Mouse (Mus musculus): ENCODE measurements at regions not wholly inside any gene's neighbourhood (a gene's known extent, or its start where the extent isn't known, plus 50 kb on each side); places are given as distances from the start of the nearest gene placed in this dataset.

GRCm38 (mm10) chr16:10098511-10098910 is 71.5 kb upstream of the Rpl39l start:
- intact Hi-C loops (cut with DNase I), result no loop called here
- DNase-seq (ENCODE audit: extremely low spot score in 1 of 2, low spot score in 2 of 2), result no peak

GRCm38 (mm10) chr16:10088461-10089353 is 81.3 kb upstream of the Rpl39l start:
- peak in 1 of 2 experiments; percentile 32 for DNase-seq (ENCODE audit: extremely low spot score in 1 of 2, low spot score in 2 of 2)
- intact Hi-C loops (cut with DNase I), result loop anchor here (5.0 to 10.0 kb wide), 2 partner anchors 309 to 436 kb away; partner anchors contain the start of gene Tekt5

- intact Hi-C loops (cut with DNase I), result loop anchor here (5.0 to 10.0 kb wide), 2 partner anchors 311 to 438 kb away; partner anchors contain the start of gene Tekt5
- no peak for DNase-seq (ENCODE audit: extremely low spot score in 1 of 2, low spot score in 2 of 2)
These were observed 83.7 kb upstream of the Rpl39l start for GRCm38 (mm10) chr16:10086341-10086740.

GRCm38 (mm10) chr16:10085429-10085828 is 84.6 kb upstream of the Rpl39l start:
- no peak for DNase-seq (ENCODE audit: extremely low spot score in 1 of 2, low spot score in 2 of 2)
- intact Hi-C loops (cut with DNase I), result loop anchor here (5.0 to 10.0 kb wide), 2 partner anchors 312 to 439 kb away; partner anchors contain the start of gene Tekt5

- DNase-seq (ENCODE audit: extremely low spot score in 1 of 2, low spot score in 2 of 2), result no peak
- intact Hi-C loops (cut with DNase I), result loop anchor here (10.0 kb wide), 1 partner anchor 443 kb away; no protein-coding TSS in a partner anchor
These were observed 86.4 kb upstream of the Grin2a start for GRCm38 (mm10) chr16:10081751-10082150.

GRCm38 (mm10) chr16:10080121-10080679 is 84.8 kb upstream of the Grin2a start:
- intact Hi-C loops (cut with DNase I), result loop anchor here (10.0 kb wide), 1 partner anchor 445 kb away; no protein-coding TSS in a partner anchor
- DNase-seq (ENCODE audit: extremely low spot score in 1 of 2, low spot score in 2 of 2), result no peak

- intact Hi-C loops (cut with DNase I), result loop anchor here (5.0 kb wide), 1 partner anchor 324 kb away; the partner anchor contains the start of gene Tekt5
These were observed 77.8 kb upstream of the Grin2a start for GRCm38 (mm10) chr16:10073158-10073557.

GRCm38 (mm10) chr16:10063491-10063890 is 68.1 kb upstream of the Grin2a start:
- peak; percentile 33 to 55 for DNase-seq (ENCODE audit: extremely low spot score in 1 of 2, low spot score in 2 of 2)
- intact Hi-C loops (cut with DNase I), result no loop called here

More at GRCm38 (mm10) chr16:10073158-10073557, 77.8 kb upstream of the Grin2a start:
- DNase-seq (ENCODE audit: extremely low spot score in 1 of 2, low spot score in 2 of 2), result peak; percentile 49 to 52

- DNase-seq (ENCODE audit: extremely low spot score in 1 of 2, low spot score in 2 of 2), result peak in 1 of 2 experiments; percentile 37
- intact Hi-C loops (cut with DNase I), result loop anchor here (5.0 kb wide), 1 partner anchor 56 kb away; no protein-coding TSS in a partner anchor
These were observed 62.7 kb upstream of the Grin2a start for GRCm38 (mm10) chr16:10058094-10058493.
